Mouse (Mus musculus): ENCODE data around the gene Mylk.

Gene Mylk

GRCm38 (mm10) chr16:34917373-34917900 lies 172.4 kb downstream of the Mylk start:
- no peak for DNase-seq

- no peak for DNase-seq
Observed at GRCm38 (mm10) chr16:34920182-34920581, 175.2 kb downstream of the Mylk start.

DNA sequence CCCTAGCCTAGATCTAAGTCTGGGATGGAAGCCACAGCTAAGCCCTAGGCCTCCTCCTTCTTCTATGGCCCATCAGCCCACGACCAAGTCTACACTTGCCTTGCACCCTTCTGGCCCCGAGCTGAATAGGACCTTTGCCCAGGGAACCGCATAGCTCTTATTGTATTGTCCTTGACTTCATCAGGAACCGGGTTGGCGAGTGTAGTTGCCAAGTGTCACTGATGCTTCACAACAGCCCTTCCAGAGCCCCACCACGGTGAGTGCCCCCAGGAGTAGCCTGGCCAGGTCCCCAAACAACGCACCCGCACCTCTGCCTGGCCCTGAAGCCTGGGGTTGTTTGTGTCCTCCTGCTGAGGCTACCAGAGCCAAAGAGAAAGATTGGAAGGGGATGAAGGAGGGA lies 175.9 kb downstream of the Mylk start:
- DNase-seq: no peak

DNA sequence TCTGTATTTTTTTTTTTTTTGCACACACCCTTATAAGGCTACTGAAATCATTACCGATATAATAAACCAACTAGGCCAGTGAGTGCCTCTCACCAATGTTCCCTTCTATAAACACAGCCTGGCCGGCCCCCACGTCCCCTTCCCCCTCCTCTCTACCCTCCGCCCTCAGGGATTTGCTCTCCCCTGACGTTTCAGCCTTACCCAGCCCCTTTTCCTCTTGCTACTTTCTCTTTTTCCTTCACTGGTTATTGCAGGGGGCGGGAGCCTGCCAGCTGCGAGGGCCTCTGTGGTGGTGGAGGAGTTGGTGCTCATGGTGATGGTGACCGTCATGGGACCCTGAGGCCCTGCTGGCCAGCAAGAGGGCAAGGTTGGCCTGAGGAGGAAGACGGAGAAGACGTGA lies 176.3 kb downstream of the Mylk start:
- no peak for DNase-seq

DNA sequence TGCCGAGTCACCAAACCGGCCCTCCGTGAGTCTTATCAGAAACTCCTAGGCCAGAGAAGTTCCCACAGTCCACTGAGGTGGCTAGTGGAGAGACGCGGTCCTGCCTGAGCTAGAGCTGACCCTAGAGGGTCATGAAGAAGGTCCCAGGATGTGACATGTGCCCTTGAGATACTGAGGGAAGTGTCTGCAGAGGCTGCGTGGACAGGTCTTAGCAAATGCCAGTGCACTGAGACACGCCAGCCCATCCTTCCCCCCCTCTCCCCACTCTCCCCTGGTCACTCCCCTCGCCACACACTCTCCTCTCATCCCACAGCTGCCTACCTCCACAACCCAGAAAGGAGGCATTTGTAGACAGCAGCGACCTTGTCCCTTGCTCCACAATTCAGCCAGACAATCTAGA lies 178.6 kb downstream of the Mylk start:
- no peak for DNase-seq

DNA sequence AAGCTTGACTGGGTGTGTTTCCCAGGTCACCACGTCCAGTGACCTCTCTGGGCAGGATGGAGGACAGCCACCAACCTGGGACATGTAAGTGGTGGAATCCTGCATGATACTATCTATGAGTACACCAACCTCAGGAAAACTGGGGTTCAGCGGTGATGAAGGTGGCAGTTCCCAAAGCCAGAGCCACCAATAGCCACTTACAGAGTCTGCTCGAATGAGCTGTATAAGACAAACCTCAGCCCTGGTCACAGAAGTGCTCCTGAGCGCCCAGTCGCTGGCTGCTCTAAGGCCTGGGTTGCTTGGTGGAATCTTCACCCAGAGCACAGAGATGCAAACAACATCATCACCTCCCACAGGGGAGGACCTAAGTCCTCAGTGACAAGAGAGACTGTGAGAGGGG lies 179.3 kb downstream of the Mylk start:
- DNase-seq: no peak

GRCm38 (mm10) chr16:34924937-34925618 lies 180.1 kb downstream of the Mylk start:
- DNase-seq: no peak

- no peak for DNase-seq
Observed at GRCm38 (mm10) chr16:34926531-34927435, 181.8 kb downstream of the Mylk start.

DNA sequence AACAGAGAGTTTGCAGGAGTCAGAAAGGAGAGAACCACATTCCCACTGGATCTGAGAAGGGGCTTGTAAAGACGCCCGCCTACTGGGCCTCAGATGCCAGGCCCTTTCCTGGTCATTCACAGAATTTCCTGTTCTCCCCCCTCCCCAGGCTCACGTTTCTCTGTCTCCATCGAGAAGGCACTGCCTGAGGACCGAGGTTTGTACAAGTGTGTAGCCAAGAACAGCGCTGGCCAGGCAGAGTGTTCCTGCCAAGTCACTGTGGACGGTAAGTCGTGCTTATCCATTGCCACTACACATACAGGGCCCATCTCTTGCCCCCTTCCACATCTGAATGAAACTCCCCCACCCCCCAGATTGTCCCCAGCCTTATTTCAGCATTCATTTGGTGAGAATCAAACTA lies 184.7 kb downstream of the Mylk start:
- no peak for DNase-seq

DNA sequence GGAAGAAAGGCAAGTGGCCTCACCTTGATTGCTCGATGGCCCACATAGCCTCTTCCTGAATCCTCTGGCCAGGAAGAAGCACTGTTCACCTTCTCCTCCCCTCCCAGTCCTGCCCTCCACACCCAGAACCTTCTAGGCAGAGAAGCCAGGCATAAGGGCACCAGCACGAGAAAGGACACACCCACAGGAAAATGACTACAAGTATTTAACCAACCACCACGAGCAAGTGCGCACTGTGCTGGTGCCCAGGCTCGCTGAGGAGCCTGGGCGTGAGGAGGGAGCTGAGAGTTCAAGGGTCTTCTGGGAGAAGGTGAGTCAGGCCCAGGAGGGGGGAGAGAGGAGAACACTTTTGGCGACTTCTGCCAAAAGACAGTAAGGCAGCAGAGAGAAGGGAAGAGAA lies 185.1 kb downstream of the Mylk start:
- no peak for DNase-seq

DNA sequence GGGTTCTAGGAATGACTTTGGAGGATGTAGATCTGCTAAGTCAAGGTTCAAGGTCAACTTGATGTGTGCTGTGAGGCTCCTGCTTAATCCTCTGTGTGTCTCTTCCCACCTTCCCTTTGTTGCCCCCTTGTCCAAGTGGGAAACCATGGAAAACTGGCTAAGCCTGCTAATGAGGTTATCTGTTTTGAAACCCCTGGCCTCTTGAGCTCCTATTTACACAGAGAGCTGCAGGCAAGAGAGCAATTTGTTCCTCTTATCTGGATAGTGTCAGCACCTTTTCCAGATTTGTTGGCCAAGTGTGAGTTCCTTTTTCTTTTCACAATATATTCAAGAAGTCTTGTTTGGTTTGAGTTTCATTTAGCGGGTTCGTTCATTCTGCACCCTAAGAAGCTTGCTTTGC lies 186.3 kb downstream of the Mylk start:
- DNase-seq: no peak

- DNase-seq: no peak
Observed at GRCm38 (mm10) chr16:34933173-34933572, 188.2 kb downstream of the Mylk start.

GRCm38 (mm10) chr16:34934486-34934885 lies 189.5 kb downstream of the Mylk start:
- DNase-seq: no peak

- no peak for DNase-seq
Observed at GRCm38 (mm10) chr16:34935514-34936338, 190.7 kb downstream of the Mylk start.

GRCm38 (mm10) chr16:34936339-34936810 lies 191.4 kb downstream of the Mylk start:
- no peak for DNase-seq

GRCm38 (mm10) chr16:34937611-34938010 lies 192.6 kb downstream of the Mylk start:
- DNase-seq: no peak

DNA sequence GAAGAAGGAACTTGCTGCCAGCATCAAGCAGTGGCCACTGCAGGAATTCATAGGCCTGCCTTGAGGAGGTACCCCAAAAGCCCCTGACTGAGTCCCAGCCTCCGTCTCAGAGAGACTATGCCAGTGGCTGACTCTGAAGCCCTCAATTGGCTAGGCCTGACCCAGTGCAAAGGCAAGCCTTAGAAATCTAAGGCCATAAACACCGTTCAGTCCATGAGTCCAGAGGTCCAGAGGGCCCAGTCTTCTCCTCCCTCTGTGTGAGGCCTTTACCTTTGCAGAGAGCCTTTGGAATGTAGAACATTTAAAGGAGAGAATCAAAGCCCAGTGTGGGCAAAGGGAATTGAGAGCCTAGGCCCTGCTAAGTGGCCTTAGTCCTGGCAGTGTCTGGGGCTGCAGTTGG lies 193.2 kb downstream of the Mylk start:
- DNase-seq: no peak

- DNase-seq: no peak
Observed at GRCm38 (mm10) chr16:34939951-34940350, 194.9 kb downstream of the Mylk start.

- no peak for DNase-seq
Observed at GRCm38 (mm10) chr16:34940363-34940762, 195.4 kb downstream of the Mylk start.

DNA sequence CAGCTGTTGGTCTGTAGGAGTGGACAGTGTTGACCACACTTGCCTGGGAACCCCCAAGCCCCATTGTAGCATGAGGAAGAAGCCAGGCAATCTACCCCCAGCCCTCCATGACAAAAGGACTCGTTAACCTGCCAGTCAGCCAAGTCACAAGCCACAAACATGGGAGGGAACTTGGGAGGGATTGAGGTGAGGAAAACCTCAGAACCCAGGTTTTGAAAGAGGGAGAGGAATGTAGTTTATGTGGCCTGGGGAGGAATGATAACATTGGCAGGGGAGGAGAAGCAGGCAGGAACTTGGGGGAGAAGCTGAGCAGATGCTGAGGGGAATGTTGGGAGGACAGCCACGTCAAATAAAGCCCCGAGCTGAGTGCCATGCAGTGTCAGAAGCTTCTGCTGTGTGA lies 196.9 kb downstream of the Mylk start:
- no peak for DNase-seq

- no peak for DNase-seq
Observed at GRCm38 (mm10) chr16:34946301-34946700, 201.3 kb downstream of the Mylk start.

- no peak for DNase-seq
Observed at GRCm38 (mm10) chr16:34950935-34951334, 205.9 kb downstream of the Mylk start.

DNA sequence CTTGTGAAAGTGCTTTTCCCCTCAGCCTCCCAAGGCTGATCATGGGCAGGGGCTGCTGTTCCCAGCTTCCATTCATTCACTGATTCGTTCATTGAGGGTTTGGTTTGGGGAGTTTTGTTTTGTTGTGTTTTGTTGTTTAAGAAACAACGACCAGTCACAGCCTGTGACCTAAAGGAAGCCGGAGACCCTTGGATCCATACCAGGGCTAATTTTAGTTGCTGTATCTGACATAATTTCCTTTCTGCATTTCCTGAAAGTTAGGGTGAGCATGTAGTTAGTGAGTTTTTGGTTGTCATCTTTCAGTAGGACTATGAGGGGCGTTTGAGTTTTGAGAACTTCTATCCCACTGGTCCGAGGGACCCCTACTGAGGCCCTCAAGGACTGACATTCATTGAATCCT lies 207.2 kb downstream of the Mylk start:
- no peak for DNase-seq

Measured in cerebellum, adult 9-10 months (tissue).